Mouse (Mus musculus) CH12.LX (cell line): ENCODE measurements at regions not wholly inside any gene's neighbourhood (a gene's known extent, or its start where the extent isn't known, plus 50 kb on each side); places are given as distances from the start of the nearest gene placed in this dataset.

ENCODE experiments used
- DNase-seq: peaks from one replicate; pipeline ENCODE4 v3.0.0-alpha.2; 2013; ENCODE audit errors: extremely low read depth
- H3K27ac ChIP-seq: 2 replicates; pipeline ENCODE4 v1.5.1; 2012; ENCODE audit warnings: low read depth, mild to moderate bottlenecking, control low read depth, moderate library complexity; ENCODE audit not compliant: insufficient read depth
- H3K27me3 ChIP-seq: replicated peaks from 2 replicates; pipeline ENCODE3; 2012; ENCODE audit warnings: inconsistent platforms
- H3K36me3 ChIP-seq, 2 experiments: replicated peaks in 1 of 2; 2 replicates each; pipeline versions ENCODE3 to v1.6.1; 2012; ENCODE audit warnings: inconsistent platforms in 1 of 2, low read length in 1 of 2, mild to moderate bottlenecking in 1 of 2, mixed read lengths in 1 of 2, moderate library complexity in 1 of 2; ENCODE audit not compliant: control insufficient read depth in 1 of 2, insufficient read depth in 1 of 2
- H3K4me1 ChIP-seq, 2 experiments: 2 replicates each; pipeline ENCODE4 v1.6.1; 2012; ENCODE audit warnings: inconsistent platforms in 1 of 2, moderate library complexity in 1 of 2; ENCODE audit not compliant: insufficient read depth in 2 of 2, control insufficient read depth in 1 of 2
- H3K4me2 ChIP-seq: 2 replicates; pipeline ENCODE4 v1.6.1; 2012; ENCODE audit warnings: low read depth, mild to moderate bottlenecking, control low read depth; ENCODE audit not compliant: poor library complexity, insufficient read depth, severe bottlenecking
- H3K4me3 ChIP-seq, 3 experiments: fragments of 150-350 bp in 1 of 3; sonication (generic) in 1 of 3; replicated peaks in 1 of 3; 2 replicates each; pipeline versions ENCODE3 to v1.5.1; 2011 to 2012; ENCODE audit warnings: low read depth in 2 of 3, low read length in 2 of 3, mild to moderate bottlenecking in 2 of 3, moderate library complexity in 2 of 3, control low read depth in 1 of 3, improper control_type of control experiment in 1 of 3, inconsistent platforms in 1 of 3, mixed read lengths in 1 of 3; ENCODE audit not compliant: poor library complexity in 1 of 3
- H3K79me2 ChIP-seq: replicated peaks from 2 replicates; pipeline ENCODE4 v1.6.1; 2012; ENCODE audit warnings: mild to moderate bottlenecking, moderate library complexity; ENCODE audit not compliant: control insufficient read depth, poor library complexity, insufficient read depth, severe bottlenecking; ENCODE audit errors: extremely low read depth
- H3K9ac ChIP-seq: 2 replicates; pipeline ENCODE4 v1.6.1; 2012; ENCODE audit warnings: low read depth, mild to moderate bottlenecking, control low read depth, moderate library complexity; ENCODE audit not compliant: insufficient read depth
- H3K9me3 ChIP-seq: replicated peaks from 2 replicates; pipeline ENCODE3; 2012; ENCODE audit warnings: low read length, inconsistent platforms, mixed read lengths
- BHLHE40 ChIP-seq: IDR thresholded peaks from 2 replicates; pipeline ENCODE4 v1.6.1; 2011; ENCODE audit warnings: mild to moderate bottlenecking, low read depth, low read length, improper control_type of control experiment
- CHD2 ChIP-seq: IDR thresholded peaks from 2 replicates; pipeline ENCODE4 v1.6.1; 2011; ENCODE audit warnings: low read length, improper control_type of control experiment
- CTCF ChIP-seq, 2 experiments: IDR thresholded peaks in 1 of 2; conservative IDR thresholded peaks in 1 of 2; 2 replicates each; pipeline ENCODE4 v1.5.1; 2011 to 2012; ENCODE audit warnings: low read depth in 2 of 2, low read length in 2 of 2, improper control_type of control experiment in 1 of 2, inconsistent platforms in 1 of 2, mild to moderate bottlenecking in 1 of 2, moderate library complexity in 1 of 2
- EP300 ChIP-seq: IDR thresholded peaks from 2 replicates; pipeline ENCODE4 v1.6.1; 2011; ENCODE audit warnings: low read length, improper control_type of control experiment
- ETS1 ChIP-seq: conservative IDR thresholded peaks from 2 replicates; pipeline ENCODE4 v1.6.1; 2012; ENCODE audit warnings: low read depth, mild to moderate bottlenecking, inconsistent platforms, low read length, improper control_type of control experiment, moderate library complexity
- GABPA ChIP-seq: IDR thresholded peaks from 2 replicates; pipeline ENCODE4 v1.6.1; 2012; ENCODE audit warnings: low read depth, low read length, improper control_type of control experiment, inconsistent platforms; ENCODE audit not compliant: insufficient replicate concordance
- IRF4 ChIP-seq: IDR thresholded peaks from 2 replicates; pipeline ENCODE4 v1.6.1; 2014; ENCODE audit warnings: low read depth, mild to moderate bottlenecking, inconsistent platforms, low read length, improper control_type of control experiment
- JUND ChIP-seq: conservative IDR thresholded peaks from 2 replicates; pipeline ENCODE4 v1.6.1; 2011; ENCODE audit warnings: low read depth, low read length, improper control_type of control experiment
- KAT2A ChIP-seq: IDR thresholded peaks from 2 replicates; pipeline ENCODE4 v1.6.1; 2012; ENCODE audit warnings: low read length, improper control_type of control experiment, inconsistent platforms; ENCODE audit not compliant: insufficient replicate concordance
- MAZ ChIP-seq: IDR thresholded peaks from 2 replicates; pipeline ENCODE4 v1.6.1; 2012; ENCODE audit warnings: low read depth, mild to moderate bottlenecking, inconsistent platforms, low read length, improper control_type of control experiment, moderate library complexity
- MEF2A ChIP-seq: IDR thresholded peaks from 2 replicates; pipeline ENCODE4 v1.6.1; 2014; ENCODE audit warnings: low read depth, mild to moderate bottlenecking, inconsistent platforms, low read length, improper control_type of control experiment, borderline replicate concordance
- MXI1 ChIP-seq: IDR thresholded peaks from 2 replicates; pipeline ENCODE4 v1.6.1; 2011; ENCODE audit warnings: mild to moderate bottlenecking, low read depth, low read length, improper control_type of control experiment
- NRF1 ChIP-seq: IDR thresholded peaks from 2 replicates; pipeline ENCODE4 v1.6.1; 2014; ENCODE audit warnings: low read depth, mild to moderate bottlenecking, inconsistent platforms, low read length, improper control_type of control experiment, moderate library complexity
- PAX5 ChIP-seq: IDR thresholded peaks from 2 replicates; pipeline ENCODE4 v1.6.1; 2012; ENCODE audit warnings: low read length, inconsistent platforms, mixed read lengths
- POLR2AphosphoS2 ChIP-seq: IDR thresholded peaks from 2 replicates; pipeline ENCODE4 v1.6.1; 2011; ENCODE audit warnings: low read depth, low read length, improper control_type of control experiment
- SIN3A ChIP-seq: IDR thresholded peaks from 2 replicates; pipeline ENCODE4 v1.6.1; 2012; ENCODE audit warnings: low read length, improper control_type of control experiment, inconsistent platforms
- SMC3 ChIP-seq: IDR thresholded peaks from 2 replicates; pipeline ENCODE4 v1.6.1; 2011; ENCODE audit warnings: low read depth, low read length, improper control_type of control experiment
- TBP ChIP-seq: conservative IDR thresholded peaks from 2 replicates; pipeline ENCODE4 v1.6.1; 2011; ENCODE audit warnings: low read depth, low read length, improper control_type of control experiment
- TCF12 ChIP-seq: IDR thresholded peaks from 2 replicates; pipeline ENCODE4 v1.6.1; 2014; ENCODE audit warnings: low read depth, mild to moderate bottlenecking, inconsistent platforms, low read length, improper control_type of control experiment
- UBTF ChIP-seq: IDR thresholded peaks from 2 replicates; pipeline ENCODE4 v1.6.1; 2012; ENCODE audit warnings: low read depth, mild to moderate bottlenecking, inconsistent platforms, low read length, improper control_type of control experiment, moderate library complexity
- USF1 ChIP-seq: IDR thresholded peaks from 2 replicates; pipeline ENCODE4 v1.6.1; 2014; ENCODE audit warnings: low read depth, mild to moderate bottlenecking, inconsistent platforms, low read length, improper control_type of control experiment
- ZC3H11A ChIP-seq: IDR thresholded peaks from 2 replicates; pipeline ENCODE4 v1.6.1; 2012; ENCODE audit warnings: low read depth, mild to moderate bottlenecking, inconsistent platforms, low read length, improper control_type of control experiment
- ZMIZ1 ChIP-seq: IDR thresholded peaks from 2 replicates; pipeline ENCODE4 v1.6.1; 2012; ENCODE audit warnings: low read depth, mild to moderate bottlenecking, inconsistent platforms, low read length, improper control_type of control experiment
- dilution Hi-C: fragments of 300-500 bp; cut with MboI; formaldehyde crosslinking; loops from 2 replicates; pipeline ENCODE4 v1.14.3; 2020; ENCODE audit warnings: low sequenced_read_pairs; ENCODE audit not compliant: extremely low pct_unique_long_range_greater_than_20kb, extremely low pct_ligation_motif_present
- in situ Hi-C: fragments of 300-500 bp; cut with MboI; formaldehyde crosslinking; loops from 3 replicates; pipeline ENCODE4 v1.14.3; 2019; ENCODE audit warnings: low sequenced_read_pairs, low pct_ligation_motif_present, low pct_unique_long_range_greater_than_20kb, mixed read lengths

- in situ Hi-C loops (no loop called here), dilution Hi-C loops (no loop called here)
- DNase-seq: no peak
- Histone ChIP-seq H3K4me2 (no peak overlapping the region), H3K4me3 (no peak overlapping the region), H3K79me2 (no peaks in the 10 kb centered on the region), H3K27ac (no peak overlapping the region), H3K27me3 (no peaks in the 10 kb centered on the region), H3K4me1 (no peaks in the 10 kb centered on the region), H3K9ac (no peak overlapping the region), H3K9me3 (no peaks in the 10 kb centered on the region), H3K36me3 (no peaks in the 10 kb centered on the region)
- TF ChIP-seq PAX5 (no peak), GABPA (no peak), TBP (no peak), CTCF (conservative IDR thresholded peaks at IDR 0.05 in 1 of 2, IDR thresholded peaks at IDR 0.05 in 1 of 2; ENCODE audit: low read depth in 2 of 2, low read length in 2 of 2) (no peak), KAT2A (no peak), NRF1 (no peak)
Measured at GRCm38 (mm10) chr10:25089705-25090386, 162.6 kb upstream of the Arg1 start.

- no peaks in the 10 kb centered on the region for H3K4me1 ChIP-seq
- no peak overlapping the region for H3K4me2 ChIP-seq
- no peaks in the 10 kb centered on the region for H3K36me3 ChIP-seq
- no peaks in the 10 kb centered on the region for H3K79me2 ChIP-seq
- H3K27ac ChIP-seq: no peak overlapping the region
- no peak overlapping the region for H3K9ac ChIP-seq
- in situ Hi-C loops (no loop called here), dilution Hi-C loops (no loop called here)
- H3K4me3 ChIP-seq: no peak overlapping the region
- H3K27me3 ChIP-seq: no peaks in the 10 kb centered on the region
- no peak for DNase-seq
- H3K9me3 ChIP-seq: no peaks in the 10 kb centered on the region
- no peak for TF ChIP-seq KAT2A
- no peak for TF ChIP-seq BHLHE40
- no peak for TF ChIP-seq SIN3A
- TF ChIP-seq NRF1: no peak
- TF ChIP-seq ETS1: no peak
- TF ChIP-seq JUND: no peak
- no peak for TF ChIP-seq MXI1
- TF ChIP-seq MEF2A: no peak
- TF ChIP-seq USF1: no peak
- no peak for TF ChIP-seq POLR2AphosphoS2
- no peak for TF ChIP-seq MAZ
- no peak for TF ChIP-seq UBTF
- TF ChIP-seq ZC3H11A: no peak
- TF ChIP-seq SMC3: no peak
- no peak for TF ChIP-seq TCF12
- TF ChIP-seq EP300: no peak
- TF ChIP-seq CHD2: no peak
- TF ChIP-seq IRF4: no peak
- TF ChIP-seq ZMIZ1: no peak
Measured at GRCm38 (mm10) chr10:25086745-25087144, 159.5 kb upstream of the Arg1 start.
